Mouse (Mus musculus): ENCODE results near the gene Gpr107.

Gene Gpr107

GRCm38 (mm10) chr2:31200051-31200450, 47.9 kb downstream of the Gpr107 start:
- DNase-seq (ENCODE audit: low read depth, low spot score), result peak; percentile 31

DNA sequence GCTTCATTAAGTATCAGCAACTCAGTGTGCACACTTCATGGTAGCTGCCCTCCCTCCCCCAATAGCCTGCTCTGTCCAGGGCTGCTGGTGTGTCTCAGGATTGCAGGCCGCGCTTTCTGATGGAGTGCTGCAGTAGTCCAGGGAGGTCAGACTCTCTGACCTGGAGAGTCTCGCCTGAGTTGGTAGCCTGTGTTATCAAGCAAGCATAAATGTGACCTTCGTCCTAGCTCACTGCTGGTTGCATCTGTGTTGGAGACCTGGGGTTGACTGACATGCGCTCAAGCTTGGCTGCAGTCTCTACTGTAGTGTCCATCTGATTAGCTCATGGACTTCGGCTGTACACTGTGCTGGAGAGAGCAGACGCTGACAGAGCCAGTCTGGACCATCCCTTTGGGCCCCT, 49.7 kb downstream of the Gpr107 start:
- DNase-seq (ENCODE audit: low read depth, low spot score), result no peak

DNA sequence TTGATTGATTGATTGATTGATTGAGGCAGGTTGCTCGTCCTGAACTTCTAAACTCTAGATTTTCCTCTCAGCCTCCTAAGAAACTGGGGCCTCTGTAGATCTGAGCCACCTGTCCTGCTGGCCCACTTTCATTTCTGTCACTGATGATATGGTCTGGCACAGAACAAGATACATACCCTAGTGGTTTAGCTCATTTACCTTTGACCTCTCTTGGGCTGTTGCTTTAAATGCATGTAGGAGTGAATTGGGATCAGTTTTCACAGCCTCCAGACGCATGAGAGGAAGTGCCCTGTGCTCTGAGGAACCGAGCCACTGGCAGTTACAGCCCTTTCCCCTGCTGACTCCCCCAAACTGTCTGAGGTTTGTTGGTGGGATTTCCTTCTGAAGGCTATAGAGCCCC, 50.2 kb downstream of the Gpr107 start:
- DNase-seq (ENCODE audit: low read depth, low spot score), result no peak

DNA sequence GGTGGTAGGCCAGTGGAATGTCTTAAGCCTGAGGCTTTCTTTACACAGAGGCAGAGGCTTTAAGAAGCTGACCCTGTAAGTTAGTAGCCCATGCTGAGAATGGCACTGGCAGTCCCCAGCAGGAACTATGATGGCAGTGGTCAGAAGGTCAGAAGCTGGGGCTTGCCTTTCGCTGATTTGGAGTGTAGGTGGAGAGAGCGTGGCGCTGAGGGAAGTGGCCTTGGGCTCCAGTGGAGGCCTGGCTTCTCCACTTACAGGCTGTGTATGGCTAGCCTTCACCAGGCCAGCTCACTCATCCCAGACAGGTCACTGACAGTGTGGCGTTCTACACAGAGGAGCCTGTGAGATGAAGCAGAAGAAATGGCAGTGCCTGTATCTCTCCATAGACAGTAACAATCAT, 50.8 kb downstream of the Gpr107 start:
- no peak for DNase-seq (ENCODE audit: low read depth, low spot score)

DNA sequence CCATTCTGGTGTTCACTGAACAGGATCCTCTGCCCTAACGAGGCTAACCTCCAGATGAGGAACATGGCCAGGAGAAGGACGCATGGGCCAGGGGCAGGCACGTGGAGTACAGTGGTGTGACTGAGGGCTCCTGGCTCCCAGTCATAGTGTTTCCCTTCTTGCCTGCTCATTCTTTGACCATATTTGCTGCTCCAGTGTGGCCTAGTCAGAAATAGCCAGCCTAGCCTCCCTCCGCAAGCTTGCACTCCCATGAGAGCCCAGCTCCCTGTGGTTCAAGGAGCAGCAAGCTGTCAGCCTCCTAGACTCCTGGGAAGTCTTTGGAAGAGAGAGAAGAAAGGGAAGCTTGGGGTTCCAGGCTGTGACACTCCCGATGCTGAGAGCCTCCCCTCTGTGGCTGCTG, 52.6 kb downstream of the Gpr107 start:
- DNase-seq (ENCODE audit: low read depth, low spot score), result no peak

DNA sequence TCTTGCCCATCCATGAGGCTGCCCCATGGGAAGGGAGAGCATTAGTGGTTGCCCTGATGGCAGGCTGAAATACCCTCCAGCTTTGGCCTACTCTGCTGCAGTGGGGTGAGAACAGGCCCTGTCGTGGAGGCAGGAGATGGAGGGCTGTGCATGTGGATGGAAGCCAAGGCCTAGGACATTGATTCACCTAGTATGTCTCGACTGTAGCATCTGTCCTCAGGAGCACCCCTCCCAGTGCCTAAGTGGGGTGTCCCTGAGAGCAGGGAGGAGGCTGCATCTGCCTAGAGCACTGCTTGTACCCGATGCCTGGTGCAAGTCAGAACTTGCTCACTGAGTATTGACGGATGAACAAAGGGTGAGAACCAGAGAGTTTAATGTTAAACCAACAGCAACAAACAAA, 54.1 kb downstream of the Gpr107 start:
- no peak for DNase-seq (ENCODE audit: low read depth, low spot score)

DNA sequence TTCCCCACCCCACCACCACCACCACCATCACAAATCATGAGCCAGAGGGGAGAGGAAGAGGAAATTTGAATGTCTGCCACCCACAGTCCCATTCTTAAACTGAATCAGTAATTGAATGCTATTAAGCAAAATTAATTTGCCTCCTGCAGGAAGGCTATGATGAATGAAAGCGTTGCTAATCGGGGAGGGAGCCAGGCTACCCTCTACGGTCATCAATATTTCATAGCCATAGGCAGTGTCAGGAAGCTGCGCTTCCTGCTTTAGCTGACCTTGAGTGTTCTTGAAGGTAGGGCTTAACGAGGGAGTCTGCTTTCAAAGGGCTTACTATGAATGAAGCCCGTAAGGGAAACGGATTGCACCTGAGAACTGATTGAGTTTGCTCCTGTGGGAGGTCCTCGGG, 54.8 kb downstream of the Gpr107 start:
- no peak for DNase-seq (ENCODE audit: low read depth, low spot score)

GRCm38 (mm10) chr2:31208544-31209142, 56.5 kb downstream of the Gpr107 start:
- no peak for DNase-seq (ENCODE audit: low read depth, low spot score)

GRCm38 (mm10) chr2:31209525-31209924, 57.4 kb downstream of the Gpr107 start:
- no peak for DNase-seq (ENCODE audit: low read depth, low spot score)

DNA sequence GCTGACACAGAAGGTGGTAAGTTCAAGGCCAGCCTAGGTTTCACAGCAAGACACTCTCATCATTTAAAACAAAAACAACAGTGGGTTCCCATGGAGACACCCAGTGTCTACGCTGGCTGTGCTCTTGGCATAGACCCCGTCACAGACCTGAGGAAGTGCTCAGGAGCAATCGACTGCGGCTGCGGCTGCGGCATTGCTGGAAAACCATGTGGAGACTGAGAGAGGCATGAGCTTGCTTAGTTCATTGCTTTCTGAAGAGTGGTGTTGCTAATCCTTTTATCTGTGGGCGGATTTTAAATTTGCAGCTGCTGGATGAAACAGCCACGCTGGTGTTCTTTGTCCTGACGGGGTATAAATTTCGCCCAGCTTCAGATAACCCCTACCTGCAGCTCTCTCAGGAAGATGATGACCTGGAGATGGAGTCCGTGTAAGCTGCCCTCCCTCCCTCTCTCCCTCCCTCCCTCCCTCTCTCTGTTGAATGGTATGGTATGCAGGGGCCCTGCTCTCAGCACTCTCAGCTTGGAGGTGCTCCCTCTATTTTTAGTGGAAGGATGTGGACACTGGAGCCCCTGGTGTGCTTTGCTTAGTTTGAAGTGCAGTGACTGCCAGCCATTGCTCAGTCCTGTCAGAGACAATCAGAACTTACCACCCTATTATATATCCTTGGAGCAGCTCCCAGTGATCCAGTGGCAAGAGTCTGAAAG, 58.2 kb downstream of the Gpr107 start:
- DNase-seq (ENCODE audit: low read depth, low spot score), result no peak

- no peak for DNase-seq (ENCODE audit: low read depth, low spot score)
Measured at GRCm38 (mm10) chr2:31211204-31211603, 59.1 kb downstream of the Gpr107 start.

DNA sequence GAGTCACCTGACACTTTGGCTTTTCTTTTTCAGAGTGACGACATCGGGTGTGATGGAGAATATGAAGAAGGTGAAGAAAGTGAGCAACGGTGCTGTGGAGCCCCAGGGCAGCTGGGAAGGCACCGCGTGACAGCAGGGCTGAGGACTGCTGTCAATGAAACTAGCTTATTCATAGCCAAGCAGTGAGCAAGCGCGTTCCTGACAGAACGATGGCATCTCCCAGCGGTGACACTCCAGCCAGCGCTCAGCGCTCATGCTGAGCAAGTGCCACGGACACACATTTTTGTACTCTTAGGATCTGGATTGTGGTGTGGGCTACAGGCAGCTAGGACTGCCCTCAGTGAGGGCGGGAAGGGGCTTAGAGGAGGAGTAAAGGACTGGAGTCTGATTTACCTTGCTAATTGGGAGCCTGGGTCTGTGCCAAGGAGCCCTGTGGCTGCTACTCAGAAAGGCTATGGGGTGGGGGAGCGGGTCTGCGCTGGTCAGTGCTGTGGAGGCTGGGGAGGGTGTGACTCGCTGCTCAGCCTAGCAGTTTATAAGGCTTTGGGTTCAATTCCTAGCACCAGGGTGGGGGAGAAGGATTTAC, 62.2 kb downstream of the Gpr107 start:
- no peak for DNase-seq (ENCODE audit: low read depth, low spot score)

GRCm38 (mm10) chr2:31218611-31219010, 66.5 kb downstream of the Gpr107 start:
- no peak for DNase-seq (ENCODE audit: low read depth, low spot score)

GRCm38 (mm10) chr2:31219470-31219869, 67.4 kb downstream of the Gpr107 start:
- no peak for DNase-seq (ENCODE audit: low read depth, low spot score)

- DNase-seq (ENCODE audit: low read depth, low spot score), result no peak
Measured at GRCm38 (mm10) chr2:31220844-31221243, 68.7 kb downstream of the Gpr107 start.

DNA sequence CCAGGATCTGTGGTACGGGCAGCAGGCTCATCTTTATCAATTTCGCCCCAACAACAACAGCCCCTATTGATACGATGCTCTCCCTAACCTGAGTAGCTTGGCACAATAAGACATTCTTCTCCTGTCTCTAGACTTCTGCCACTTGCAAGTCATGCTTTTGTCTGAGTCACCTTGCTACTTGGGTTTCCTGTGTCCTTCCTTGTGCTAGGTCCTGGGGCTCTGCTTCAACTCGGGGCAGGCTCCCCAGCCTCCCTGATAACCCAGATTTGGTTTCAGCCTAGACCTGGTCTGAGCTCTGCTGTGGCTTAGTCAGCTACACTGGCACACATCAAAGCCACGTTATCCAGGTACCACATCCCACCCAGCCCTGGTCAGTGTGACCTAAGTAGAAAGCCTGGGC, 69.5 kb downstream of the Gpr107 start:
- DNase-seq (ENCODE audit: low read depth, low spot score), result no peak

DNA sequence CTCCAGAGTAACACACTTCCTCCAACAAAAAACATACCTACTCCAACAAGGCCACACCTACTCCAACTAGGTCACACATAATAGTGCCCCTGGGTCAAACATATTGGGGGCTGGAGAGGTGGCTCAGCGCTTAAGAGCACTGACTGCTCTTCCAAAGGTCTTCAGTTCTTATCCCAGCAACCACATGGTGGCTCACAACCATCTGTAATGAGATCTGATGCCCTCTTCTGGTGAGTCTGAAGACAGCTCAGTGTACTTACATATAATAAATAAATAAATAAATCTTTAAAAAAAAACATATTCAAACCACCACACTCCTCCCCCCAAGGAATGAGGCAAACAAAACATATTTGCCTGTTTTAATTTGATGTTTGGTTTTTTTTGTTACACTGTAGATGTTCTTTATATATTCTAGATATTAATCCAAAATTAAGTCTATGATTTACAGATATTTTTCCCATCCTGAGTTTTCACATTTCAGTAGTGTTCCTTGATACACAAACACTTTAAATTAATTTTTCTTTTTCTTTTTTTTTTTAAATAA, 76.7 kb downstream of the Gpr107 start:
- DNase-seq (ENCODE audit: low read depth, low spot score), result peak; percentile 51

DNA sequence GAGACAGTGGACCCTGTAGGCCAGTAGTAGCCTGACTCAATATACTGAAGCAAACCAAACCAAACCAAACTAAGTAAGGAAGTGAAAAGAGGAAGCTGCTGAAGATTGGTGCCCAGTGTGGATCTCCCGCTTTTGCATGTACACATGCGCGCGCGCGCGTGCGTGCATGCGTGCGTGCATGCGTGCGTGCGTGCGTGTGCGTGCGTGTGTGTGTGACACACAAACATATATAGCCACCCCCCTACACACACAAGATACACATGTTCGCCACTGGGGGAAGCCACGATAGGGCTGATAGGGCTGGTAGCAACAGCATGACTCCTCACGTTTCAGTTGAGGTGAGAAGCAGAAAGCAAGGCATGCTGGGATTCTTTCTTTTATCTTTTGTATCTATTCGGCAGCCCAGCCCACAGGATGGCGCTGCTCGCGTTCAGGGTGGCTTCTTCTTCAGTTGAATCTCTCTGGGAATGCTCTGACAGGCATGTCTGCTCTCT, 87.1 kb downstream of the Gpr107 start:
- peak; percentile 97 for DNase-seq (ENCODE audit: low read depth, low spot score)

DNA sequence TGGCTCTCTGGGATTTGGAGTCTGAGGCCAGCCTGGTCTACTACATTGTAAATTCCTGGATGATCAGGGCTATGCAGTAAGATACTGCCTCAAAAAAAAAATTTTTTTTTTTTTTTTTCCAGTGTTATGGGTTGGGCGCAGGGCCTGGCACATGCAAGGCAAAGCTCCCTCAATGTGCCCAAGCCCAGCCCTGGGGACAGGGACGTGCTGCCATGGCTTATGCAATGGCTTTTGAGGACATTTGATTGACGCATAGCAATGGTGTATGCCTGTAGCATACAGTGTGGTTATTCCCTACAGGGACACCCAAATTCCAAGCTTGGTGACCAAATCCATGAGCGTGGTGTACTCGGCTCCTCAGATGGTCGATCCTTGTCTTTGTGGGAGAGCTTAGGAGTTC, 87.7 kb downstream of the Gpr107 start:
- no peak for DNase-seq (ENCODE audit: low read depth, low spot score)

GRCm38 (mm10) chr2:31241639-31242038, 89.5 kb downstream of the Gpr107 start:
- DNase-seq (ENCODE audit: low read depth, low spot score), result peak; percentile 80

GRCm38 (mm10) chr2:31244216-31244615, 92.1 kb downstream of the Gpr107 start:
- no peak for DNase-seq (ENCODE audit: low read depth, low spot score)

- DNase-seq (ENCODE audit: low read depth, low spot score), result no peak
Measured at GRCm38 (mm10) chr2:31245051-31245450, 92.9 kb downstream of the Gpr107 start.
